13 mouse cellular contexts compared by ENCODE assay signal in the genomic region with DNA sequence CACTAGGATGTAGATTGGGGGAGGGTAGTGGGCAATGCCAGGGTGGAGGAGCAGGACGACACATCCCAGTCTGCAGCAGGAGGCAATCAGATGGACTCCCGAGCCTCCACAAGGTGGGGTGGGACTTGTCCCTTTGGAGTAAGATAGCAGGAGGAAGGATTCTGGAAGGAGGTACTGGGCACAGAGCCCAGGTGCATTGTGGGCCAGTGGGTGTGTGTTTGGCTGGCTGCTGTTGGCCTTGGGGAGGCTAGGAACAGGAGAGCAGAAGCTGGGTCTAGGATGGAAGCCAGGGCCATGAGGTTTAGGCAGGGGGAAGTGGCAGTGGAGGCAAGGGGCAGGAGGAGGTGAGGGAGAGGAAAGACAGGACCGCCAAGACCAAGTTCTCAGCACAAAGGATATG. TPM values are rescaled to one million over a fixed set of nuclear protein-coding genes. Genes with fewer than 3 reads are reported as not detected.
DNase-seq lines count a peak whose midpoint lies in the region; ATAC-seq and TF ChIP-seq lines count a peak whose summit lies in the region.
"Had no signal": no experiment of that assay in that cellular context is flagged by ENCODE, and none has a peak within 500 bp of the region (broad histone marks: within the 10 kb centered on the region; RNA-seq: fewer than 3 reads in every experiment).

No protein-coding gene starts in this region.

- peaks cover 6% of the 10 kb centered on the region for H3K4me1 ChIP-seq in midbrain, embryonic 10.5 days
- no peaks in the 10 kb centered on the region; the same call in 1 of the 2 replicates for H3K4me1 ChIP-seq in midbrain, postnatal 0 days (ENCODE audit: insufficient read depth, low read length)
- 0 out of 2 replicates have a peak, but pooled peaks cover 9% of the 10 kb centered on the region for H3K4me1 ChIP-seq in heart, embryonic 10.5 days

- no peak for ATAC-seq in midbrain, postnatal 0 days (ENCODE audit: low FRiP score)
- ATAC-seq in hematopoietic stem cell, adult 5-6 weeks (replicated peaks in 1 of 2; ENCODE audit: insufficient read depth in 1 of 2, low FRiP score in 2 of 2, low TSS enrichment in 1 of 2, low read depth in 1 of 2, poor library complexity in 2 of 2, severe bottlenecking in 2 of 2) = peak; percentile 47 to 57; a peak in 2 of 4 replicates
- ATAC-seq: CD4-positive, CD25-positive, alpha-beta regulatory T cell, adult 4 months; inflammation-experienced regulatory T-cells, adult 6 months had no signal

- no peak for TF ChIP-seq CTCF in midbrain, postnatal 0 days (IDR thresholded peaks at IDR 0.05)

- no peaks in the 10 kb centered on the region for H3K27me3 ChIP-seq in midbrain, embryonic 10.5 days (ENCODE audit: low read depth, poor library complexity, severe bottlenecking)
- H3K27me3 ChIP-seq in midbrain, postnatal 0 days (ENCODE audit: insufficient read depth, low read length) = no peaks in the 10 kb centered on the region
- 0 out of 2 replicates have a peak, but pooled peaks cover 4% of the 10 kb centered on the region for H3K27me3 ChIP-seq in heart, embryonic 10.5 days (ENCODE audit: insufficient read depth, poor library complexity, severe bottlenecking)

- DNase-seq in cerebellum, postnatal 14 days = peak; percentile 65 to 69
- no peak for DNase-seq in cerebellum, adult 9-10 months
- no peak for DNase-seq in midbrain, embryonic 10.5 days (ENCODE audit: low spot score)
- no peak for DNase-seq in midbrain, postnatal 0 days (ENCODE audit: low spot score)
- peak; percentile 74 for DNase-seq in testis, postnatal 14 days (ENCODE audit: low spot score)
- DNase-seq in heart, embryonic 10.5 days (ENCODE audit: low spot score) = no peak
- DNase-seq in embryo, embryonic 10 days (ENCODE audit: low spot score) = no peak
- DNase-seq: lung, embryonic 14.5 days had no signal

- H3K4me3 ChIP-seq in midbrain, embryonic 10.5 days = no peak overlapping the region
- no peak overlapping the region for H3K4me3 ChIP-seq in midbrain, postnatal 0 days (ENCODE audit: low read depth, low read length)
- H3K4me3 ChIP-seq in heart, embryonic 10.5 days = no peak overlapping the region

- WGBS in midbrain, embryonic 10.5 days = 78% methylated on average over 3 of the region's 3 CpGs
- WGBS in midbrain, postnatal 0 days = 73% methylated on average over 3 of the region's 3 CpGs
- WGBS in heart, embryonic 10.5 days = 51% methylated on average over 3 of the region's 3 CpGs

- 0 out of 2 replicates have a peak overlapping the region, but pooled peaks have one; percentile 3 for H3K27ac ChIP-seq in midbrain, embryonic 10.5 days (replicated peaks)
- H3K27ac ChIP-seq in midbrain, postnatal 0 days (ENCODE audit: low read depth, low read length) = no peak overlapping the region
- no peak overlapping the region for H3K27ac ChIP-seq in heart, embryonic 10.5 days

- H3K36me3 ChIP-seq in midbrain, embryonic 10.5 days = peaks cover 9% of the 10 kb centered on the region
- peaks cover under 1% of the 10 kb centered on the region for H3K36me3 ChIP-seq in midbrain, postnatal 0 days (ENCODE audit: insufficient read depth, low read length)
- no peaks in the 10 kb centered on the region for H3K36me3 ChIP-seq in heart, embryonic 10.5 days

- H3K4me2 ChIP-seq in midbrain, postnatal 0 days (ENCODE audit: low read depth, low read length, poor library complexity, severe bottlenecking) = no peak overlapping the region
- H3K4me2 ChIP-seq: lung, embryonic 14.5 days had no signal

- H3K9ac ChIP-seq in midbrain, postnatal 0 days (replicated peaks; ENCODE audit: low read length, poor library complexity, severe bottlenecking) = no peak overlapping the region
- H3K9ac ChIP-seq: lung, embryonic 14.5 days had no signal

- no peaks in the 10 kb centered on the region for H3K9me3 ChIP-seq in midbrain, embryonic 10.5 days (replicated peaks)
- no peaks in the 10 kb centered on the region for H3K9me3 ChIP-seq in midbrain, postnatal 0 days (ENCODE audit: low read length)
- H3K9me3 ChIP-seq in heart, embryonic 10.5 days = no peaks in the 10 kb centered on the region

RNA-seq across cellular contexts. Expression of gene Camsap3, which starts 6.4 kb away (rescaled TPM):
- 10.4 and 14.3 TPM in 2 replicates for polyA plus RNA-seq in midbrain, embryonic 10.5 days (2016; fragmentation: Nextera tagmentation; extraction: Ambion mirVana)
- total RNA-seq in midbrain, postnatal 0 days (2014; rRNA removed) = 115 and 149 TPM in 2 replicates
- 44.9 and 46.2 TPM in 2 replicates for polyA plus RNA-seq in midbrain, postnatal 0 days (2015; fragmentation: Nextera tagmentation; extraction: Ambion mirVana)
- total RNA-seq in hematopoietic stem cell, adult 5-6 weeks (2017) = 3.9 TPM in 2 replicates
- 2.3 and 3.9 TPM in 2 replicates for polyA plus RNA-seq in heart, embryonic 10.5 days (2016; fragmentation: Nextera tagmentation; extraction: Ambion mirVana)
- polyA plus RNA-seq: CD4-positive, CD25-positive, alpha-beta regulatory T cell, adult 4 months; inflammation-experienced regulatory T-cells, adult 6 months had no signal

RNA-seq across cellular contexts. Expression of gene C330021F23Rik, which starts 25.7 kb away (rescaled TPM):
- 9.8 and 11.2 TPM in 2 replicates for polyA plus RNA-seq in midbrain, embryonic 10.5 days (2016; fragmentation: Nextera tagmentation; extraction: Ambion mirVana)
- not detected in 2 replicates for total RNA-seq in midbrain, postnatal 0 days (2014; rRNA removed)
- 0.17 TPM in 1 of 2 replicates, not detected in the other for polyA plus RNA-seq in midbrain, postnatal 0 days (2015; fragmentation: Nextera tagmentation; extraction: Ambion mirVana)
- total RNA-seq in hematopoietic stem cell, adult 5-6 weeks (2017) = 0.69 and 2.0 TPM in 2 replicates
- 3.8 and 5.0 TPM in 2 replicates for polyA plus RNA-seq in heart, embryonic 10.5 days (2016; fragmentation: Nextera tagmentation; extraction: Ambion mirVana)
- total RNA-seq: left cerebral cortex, postnatal 25 days had no signal

RNA-seq across cellular contexts. Expression of gene Xab2, which starts 27.6 kb away (rescaled TPM):
- polyA plus RNA-seq in midbrain, embryonic 10.5 days (2016; fragmentation: Nextera tagmentation; extraction: Ambion mirVana) = 76.5 and 77.0 TPM in 2 replicates
- 41.9 and 43.0 TPM in 2 replicates for total RNA-seq in midbrain, postnatal 0 days (2014; rRNA removed)
- 31.7 and 35.9 TPM in 2 replicates for polyA plus RNA-seq in midbrain, postnatal 0 days (2015; fragmentation: Nextera tagmentation; extraction: Ambion mirVana)
- 56.6 and 75.0 TPM in 2 replicates for total RNA-seq in hematopoietic stem cell, adult 5-6 weeks (2017)
- 46.5 and 52.8 TPM in 2 replicates for polyA plus RNA-seq in heart, embryonic 10.5 days (2016; fragmentation: Nextera tagmentation; extraction: Ambion mirVana)

RNA-seq across cellular contexts. Expression of gene Pet100, which starts 27.9 kb away (rescaled TPM):
- 94.0 and 97.3 TPM in 2 replicates for polyA plus RNA-seq in midbrain, embryonic 10.5 days (2016; fragmentation: Nextera tagmentation; extraction: Ambion mirVana)
- 5.7 and 7.7 TPM in 2 replicates for total RNA-seq in midbrain, postnatal 0 days (2014; rRNA removed)
- polyA plus RNA-seq in midbrain, postnatal 0 days (2015; fragmentation: Nextera tagmentation; extraction: Ambion mirVana) = 70.9 and 71.3 TPM in 2 replicates
- 209 and 215 TPM in 2 replicates for total RNA-seq in hematopoietic stem cell, adult 5-6 weeks (2017)
- polyA plus RNA-seq in heart, embryonic 10.5 days (2016; fragmentation: Nextera tagmentation; extraction: Ambion mirVana) = 89.6 and 94.8 TPM in 2 replicates

RNA-seq across cellular contexts. Expression of gene Pcp2, which starts 31.9 kb away (rescaled TPM):
- 0.22 and 0.27 TPM in 2 replicates for polyA plus RNA-seq in midbrain, embryonic 10.5 days (2016; fragmentation: Nextera tagmentation; extraction: Ambion mirVana)
- 10.4 and 33.2 TPM in 2 replicates for total RNA-seq in midbrain, postnatal 0 days (2014; rRNA removed)
- 0.83 and 1.1 TPM in 2 replicates for polyA plus RNA-seq in midbrain, postnatal 0 days (2015; fragmentation: Nextera tagmentation; extraction: Ambion mirVana)
- not detected in 2 replicates for total RNA-seq in hematopoietic stem cell, adult 5-6 weeks (2017)
- polyA plus RNA-seq in heart, embryonic 10.5 days (2016; fragmentation: Nextera tagmentation; extraction: Ambion mirVana) = 0.31 TPM in 1 of 2 replicates, not detected in the other
- total RNA-seq: left cerebral cortex, postnatal 25 days had no signal
- polyA plus RNA-seq: CD4-positive, CD25-positive, alpha-beta regulatory T cell, adult 4 months; inflammation-experienced regulatory T-cells, adult 6 months; lung, embryonic 14.5 days; urinary bladder, adult 2 months had no signal

Comparison
In these comparisons a context has a peak if more than half of its experiments do, and no peak if none do; other contexts are left out.
1. DNase-seq: peak in cerebellum, postnatal 14 days (2 of 2) and testis, postnatal 14 days (single experiment); none in cerebellum, adult 9-10 months (single experiment), midbrain, embryonic 10.5 days (single experiment), midbrain, postnatal 0 days (single experiment), heart, embryonic 10.5 days (single experiment) and embryo, embryonic 10 days (single experiment).